Mouse (Mus musculus) cerebellum, postnatal 14 days (tissue): ENCODE measurements around the gene Pdcd1.
"Not testable (repeated sequence)": the region's sequence is repeated elsewhere in the genome, so short reads cannot be mapped to it uniquely, and the experiment has no call there.

ENCODE experiments used
- DNase-seq, 2 experiments: peaks; one replicate each; pipeline ENCODE4 v3.0.0; 2021; ENCODE audit warnings: mixed read lengths in 2 of 2

Pdcd1 gene

DNA sequence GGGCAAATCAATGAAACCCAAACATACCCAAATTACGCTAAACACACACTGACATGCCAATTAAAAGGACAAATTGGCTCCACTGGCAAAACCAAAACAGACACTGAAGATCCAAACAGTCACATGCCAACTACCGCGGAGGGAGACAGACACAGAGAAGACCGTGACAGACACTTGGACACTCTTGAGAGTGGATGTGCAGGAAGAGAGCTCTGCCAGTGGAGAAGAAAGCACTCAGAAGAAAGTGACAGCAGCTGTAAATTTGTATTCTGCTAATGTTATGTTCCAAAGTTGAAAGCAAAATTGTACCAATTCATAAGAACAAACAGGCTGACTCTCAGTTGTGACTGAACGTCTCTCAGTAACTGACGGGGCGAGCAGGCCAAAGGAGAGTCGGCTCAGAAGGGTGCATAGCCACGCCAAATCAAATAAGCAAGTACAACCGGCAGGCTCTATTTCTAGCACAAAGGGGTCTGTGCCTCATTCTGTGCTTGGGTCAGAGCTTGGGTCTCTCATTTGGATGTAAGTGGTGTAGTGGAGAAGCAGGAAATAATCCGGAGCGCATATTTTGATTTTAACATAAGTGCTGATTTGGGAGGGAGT lies 24.7 kb downstream of the Pdcd1 start:
- DNase-seq, result peak in 1 of 2 experiments; percentile 18

GRCm38 (mm10) chr1:94020151-94020550 lies 32.2 kb downstream of the Pdcd1 start, which contains the start of gene Neu4:
Neu4 (plus strand) TSS chr1:94020451.
- no peak for DNase-seq

GRCm38 (mm10) chr1:94011643-94012042 lies 40.7 kb downstream of the Pdcd1 start:
- DNase-seq, result no peak

DNA sequence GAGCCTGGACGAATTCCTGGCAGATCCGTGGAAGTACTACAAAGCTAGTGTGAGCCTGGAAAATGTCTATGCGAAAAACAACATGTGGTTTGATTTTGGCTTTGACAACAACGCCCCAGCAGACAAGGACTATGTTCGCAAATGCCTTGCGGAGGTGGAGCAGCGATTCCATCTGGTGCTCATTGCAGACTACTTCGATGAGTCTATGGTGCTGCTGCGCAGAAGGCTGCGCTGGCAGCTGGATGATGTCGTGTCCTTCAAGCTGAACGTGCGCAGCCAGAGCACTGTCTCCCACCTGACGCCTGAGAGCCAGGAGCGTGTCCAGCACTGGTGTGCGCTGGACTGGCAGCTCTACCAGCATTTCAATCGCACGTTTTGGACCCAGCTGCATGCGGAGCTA lies 43.5 kb downstream of the Pdcd1 start:
- DNase-seq, result not testable (repeated sequence)

DNA sequence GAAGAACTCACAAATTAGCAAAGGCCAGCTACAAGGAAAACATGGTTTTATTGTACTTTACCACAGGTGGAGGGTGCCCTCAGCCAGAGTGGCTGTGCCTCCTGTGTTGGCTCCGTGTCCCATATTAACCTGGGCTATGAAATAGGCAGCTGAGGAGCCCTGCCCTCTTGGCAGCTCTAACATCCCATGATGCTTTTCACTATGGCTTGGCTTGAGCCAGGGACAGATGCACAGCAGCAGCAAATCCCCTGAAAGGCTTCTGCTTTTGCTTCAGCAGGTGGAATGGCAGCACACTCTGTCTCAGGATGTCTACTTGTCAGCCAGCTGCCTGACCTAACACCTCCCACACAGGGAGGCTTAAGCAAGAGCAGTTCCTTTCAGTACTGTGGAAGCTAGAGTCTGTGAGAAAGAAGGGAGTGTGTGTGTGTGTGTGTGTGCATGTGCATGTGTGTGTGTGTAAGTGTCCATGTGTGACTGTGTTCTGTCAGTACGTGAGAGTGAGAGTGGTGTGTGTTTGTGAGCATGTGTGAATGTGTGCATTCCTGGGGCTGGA lies 46.3 kb downstream of the Pdcd1 start:
- not testable (repeated sequence) for DNase-seq

DNA sequence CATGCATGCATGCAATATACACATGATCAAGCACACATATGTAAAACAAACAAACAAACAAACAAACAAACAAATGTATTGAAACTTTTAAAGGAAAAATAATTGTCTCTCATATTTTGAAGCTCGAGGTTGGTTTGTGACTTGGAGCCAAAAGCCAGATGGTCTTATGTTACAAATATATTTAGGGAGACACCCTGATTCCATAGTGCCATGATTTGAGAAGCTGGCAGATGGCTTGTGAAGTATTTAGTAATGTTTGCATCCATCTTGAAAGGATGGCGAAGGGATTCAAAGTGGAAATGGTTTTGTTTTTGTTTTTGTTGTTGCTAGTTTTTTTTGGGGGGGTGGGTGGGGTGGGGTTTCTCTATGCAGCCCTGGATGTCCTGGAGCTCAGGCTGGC lies 51.3 kb downstream of the Pdcd1 start:
- DNase-seq, result no peak

DNA sequence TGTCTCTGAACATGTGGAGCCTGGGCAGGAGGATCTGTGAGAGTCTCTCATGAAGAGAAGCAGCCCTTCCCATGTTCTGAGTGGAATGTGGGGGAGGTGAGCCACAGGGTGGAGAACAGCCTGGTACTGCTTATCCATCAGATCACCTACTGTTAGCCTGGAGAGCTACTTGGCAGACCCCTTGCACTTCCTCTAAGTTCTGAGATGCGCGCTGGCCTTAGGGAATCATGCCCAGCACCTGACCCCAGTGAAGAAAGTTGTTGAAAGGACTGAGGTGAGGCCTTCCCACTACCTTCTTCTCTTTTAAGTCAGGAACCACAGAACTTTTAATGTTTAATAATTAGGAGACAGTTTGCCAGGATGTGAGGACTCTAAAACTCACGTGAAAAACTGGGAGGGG lies 60.9 kb downstream of the Pdcd1 start:
- not testable (repeated sequence) for DNase-seq

DNA sequence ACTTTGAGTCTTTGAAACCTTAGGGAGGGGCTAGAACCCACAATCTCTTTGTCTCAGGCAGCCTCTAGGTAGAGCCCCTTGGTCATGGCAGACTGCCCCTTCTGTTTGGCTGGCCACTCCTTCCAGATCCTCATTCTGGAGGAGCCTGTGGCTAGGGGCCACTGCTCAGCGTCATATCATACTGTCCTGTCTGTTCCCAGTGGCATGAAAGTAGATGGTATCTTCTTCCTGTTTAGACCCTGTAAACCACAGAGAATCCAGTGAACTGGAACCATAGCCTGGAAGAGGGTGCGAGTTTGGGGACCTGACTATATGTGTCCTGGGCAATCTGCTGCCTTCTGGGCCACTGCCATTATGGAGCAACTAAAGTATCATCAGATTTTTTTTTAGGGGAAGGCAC lies 61.3 kb downstream of the Pdcd1 start:
- DNase-seq, result not testable (repeated sequence)

- DNase-seq, result not testable (repeated sequence)
Measured at GRCm38 (mm10) chr1:93990209-93990608, 62.1 kb downstream of the Pdcd1 start, which contains the start of gene Gal3st2c. Gal3st2c (plus strand) TSS chr1:93990509.

DNA sequence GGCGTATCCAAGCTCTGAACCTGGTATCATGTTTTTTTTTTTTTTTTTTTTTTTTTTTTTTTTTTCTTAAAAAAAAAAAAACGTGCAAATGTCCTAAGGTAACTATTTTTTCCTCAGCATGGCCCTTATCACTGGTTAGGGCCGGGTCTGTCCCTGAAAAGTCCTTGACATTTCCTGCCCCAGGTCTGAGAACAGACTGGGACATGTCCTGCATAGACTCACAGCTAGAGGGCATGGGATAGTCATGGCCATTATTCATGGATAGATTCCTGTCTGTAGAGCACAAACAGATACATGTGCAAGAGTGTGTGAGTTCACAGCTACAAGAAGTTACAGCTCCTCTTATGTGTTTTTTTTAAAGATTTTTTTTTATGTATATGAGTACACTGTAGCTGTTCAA lies 63.6 kb downstream of the Pdcd1 start:
- DNase-seq, result no peak
